Mouse (Mus musculus): Measurements from ENCODE around the gene St6galnac3.

DNA sequence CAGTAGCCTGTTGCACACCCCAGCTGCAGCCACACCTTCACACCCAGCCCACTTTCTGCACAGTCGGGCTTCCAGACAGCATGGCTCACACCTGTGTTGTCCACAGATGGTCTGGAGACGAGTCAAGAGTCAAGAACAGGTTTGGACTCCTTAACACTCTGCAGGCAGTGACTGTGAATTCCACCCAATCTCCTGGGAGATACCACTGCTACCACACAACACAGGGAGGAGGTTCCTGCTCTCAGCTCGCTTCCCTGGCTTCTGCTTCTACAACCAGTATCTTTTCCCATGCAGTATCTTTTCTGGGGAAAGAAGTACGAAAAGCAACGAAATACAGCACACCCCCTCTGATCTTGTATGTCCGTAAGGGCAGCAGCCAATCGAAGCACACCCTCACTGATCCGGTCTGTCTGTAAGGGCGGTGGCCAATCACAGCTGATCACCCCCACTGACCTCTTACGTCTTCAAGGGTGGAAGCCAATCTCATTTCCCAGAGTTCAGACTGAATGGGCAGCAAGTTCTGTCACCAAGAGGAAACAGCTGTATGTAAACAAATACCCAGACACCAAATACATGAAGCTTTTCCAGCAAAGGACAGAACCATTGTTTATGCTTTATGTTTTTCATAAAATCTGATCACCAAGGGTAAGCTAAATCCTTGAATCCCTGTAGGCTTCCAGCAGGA, 92.8 kb downstream of the St6galnac3 start:
- TF ChIP-seq POLR2A (IDR thresholded peaks at IDR 0.05; ENCODE audit: insufficient read depth, low read depth, low read length) (no peak), CTCF (IDR thresholded peaks at IDR 0.05) (no peak), EP300 (IDR thresholded peaks at IDR 0.05; ENCODE audit: insufficient read depth, low read depth, low read length) (no peak)
